Mouse (Mus musculus): ENCODE measurements around the gene Gm49387.

DNA sequence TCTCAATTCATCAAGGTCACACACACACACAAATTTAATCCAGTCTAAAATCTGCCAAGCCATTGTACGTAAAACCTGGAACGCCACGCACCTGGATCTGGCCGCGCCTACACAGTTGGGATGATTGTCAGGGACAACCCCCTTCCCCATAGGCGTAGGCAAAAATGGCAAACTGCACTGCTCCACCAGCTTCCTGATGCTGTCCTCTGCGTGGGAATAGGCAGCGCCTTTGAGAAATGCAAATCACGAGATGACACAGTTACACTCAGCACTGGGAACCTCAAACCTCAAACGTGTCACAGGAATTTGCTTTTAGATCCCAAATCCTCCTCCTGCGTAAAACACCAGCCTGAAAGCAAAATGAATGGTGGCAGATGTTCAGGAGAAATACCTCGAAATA, 17.9 kb downstream of the Gm49387 start:
- TF ChIP-seq GATA1 (IDR thresholded peaks at IDR 0.05; ENCODE audit: low read length): no peak
- TF ChIP-seq TAL1 (IDR thresholded peaks at IDR 0.05; ENCODE audit: low read length): no peak

Measured in erythroblast, embryonic 14.5 days (primary cell).